Mouse (Mus musculus) right cerebral cortex, postnatal 4 days (tissue): Measurements from ENCODE around the gene Prdm16.

Experiments
- DNase-seq: peaks from one replicate; pipeline ENCODE4 v3.0.0-alpha.2; 2022

Gene Prdm16

GRCm38 (mm10) chr4:154472569-154472968 lies 164.1 kb downstream of the Prdm16 start:
- no peak for DNase-seq

GRCm38 (mm10) chr4:154471447-154472101 lies 165.1 kb downstream of the Prdm16 start:
- DNase-seq = no peak

DNA sequence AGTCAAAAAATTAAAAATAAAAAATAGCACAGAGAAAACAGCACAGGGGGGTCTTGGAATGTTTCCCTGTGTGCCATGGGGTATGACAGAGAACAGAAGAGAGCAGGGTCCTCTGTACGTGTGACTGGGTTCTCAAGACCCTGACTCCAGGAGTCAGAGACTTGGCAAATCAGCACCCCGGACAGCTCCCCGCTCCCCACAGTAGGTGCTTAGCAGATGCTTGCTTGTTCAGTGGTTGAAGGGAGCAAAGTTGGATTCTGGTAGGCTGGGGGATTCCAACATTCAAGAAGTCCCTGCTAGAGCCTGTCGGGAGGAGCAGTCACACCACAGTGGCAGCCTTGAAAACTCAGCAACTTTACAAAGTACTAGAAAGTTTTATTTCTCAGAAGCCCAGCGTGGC lies 170.4 kb downstream of the Prdm16 start:
- DNase-seq = peak; percentile 21

GRCm38 (mm10) chr4:154465123-154465522 lies 171.6 kb downstream of the Prdm16 start:
- no peak for DNase-seq

- no peak for DNase-seq
These were observed 176.7 kb downstream of the Prdm16 start for GRCm38 (mm10) chr4:154460021-154460420.

DNA sequence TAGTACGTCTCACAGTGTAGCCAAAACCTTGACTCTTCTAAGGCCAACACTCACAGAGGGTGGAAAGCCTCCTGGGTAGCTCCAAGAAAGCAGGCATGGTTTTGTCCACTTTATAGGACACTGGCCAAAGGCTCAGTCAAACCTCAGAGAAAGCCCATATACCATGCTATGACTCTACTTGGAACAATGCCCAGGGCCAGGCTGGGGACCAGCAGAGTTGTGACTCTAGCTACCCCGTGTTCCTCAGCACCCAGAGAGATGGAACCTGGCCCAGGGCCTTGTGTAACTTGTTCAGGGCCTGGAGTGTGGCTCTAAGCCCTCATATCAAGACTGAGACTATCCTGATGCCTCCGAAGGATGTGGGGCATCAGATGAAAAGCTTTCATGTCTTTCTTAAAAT lies 178.9 kb downstream of the Prdm16 start:
- no peak for DNase-seq

DNA sequence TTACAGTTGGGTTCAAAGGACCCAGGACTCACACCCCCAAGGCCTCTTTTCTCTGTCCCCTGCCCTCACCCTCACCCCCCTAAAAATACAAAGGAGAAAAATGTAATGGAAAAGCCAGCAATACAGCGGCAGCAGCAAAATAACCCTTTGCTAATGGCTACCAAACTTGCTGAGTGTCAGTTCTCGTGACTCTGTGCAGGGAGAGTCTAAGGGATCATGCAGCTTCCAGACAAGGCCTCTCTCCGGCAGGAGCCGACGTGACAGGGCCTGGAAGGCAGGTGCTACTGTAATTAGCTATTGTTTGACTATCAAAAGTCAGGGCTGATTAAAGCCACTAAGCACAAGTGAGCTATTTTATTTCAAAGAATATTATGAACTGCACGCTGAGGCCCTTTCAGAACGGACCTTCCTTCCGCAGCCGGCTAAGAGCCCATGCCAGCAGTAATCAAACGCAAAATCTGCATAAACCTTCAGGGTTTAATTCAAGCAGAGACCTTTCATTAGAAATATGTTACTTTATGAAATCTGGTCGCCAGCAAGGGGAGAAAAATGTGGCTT lies 180.3 kb downstream of the Prdm16 start:
- no peak for DNase-seq

- DNase-seq = peak; percentile 30
These were observed 186.2 kb downstream of the Prdm16 start for GRCm38 (mm10) chr4:154450441-154450840.

GRCm38 (mm10) chr4:154450036-154450435 lies 186.6 kb downstream of the Prdm16 start:
- DNase-seq = no peak

DNA sequence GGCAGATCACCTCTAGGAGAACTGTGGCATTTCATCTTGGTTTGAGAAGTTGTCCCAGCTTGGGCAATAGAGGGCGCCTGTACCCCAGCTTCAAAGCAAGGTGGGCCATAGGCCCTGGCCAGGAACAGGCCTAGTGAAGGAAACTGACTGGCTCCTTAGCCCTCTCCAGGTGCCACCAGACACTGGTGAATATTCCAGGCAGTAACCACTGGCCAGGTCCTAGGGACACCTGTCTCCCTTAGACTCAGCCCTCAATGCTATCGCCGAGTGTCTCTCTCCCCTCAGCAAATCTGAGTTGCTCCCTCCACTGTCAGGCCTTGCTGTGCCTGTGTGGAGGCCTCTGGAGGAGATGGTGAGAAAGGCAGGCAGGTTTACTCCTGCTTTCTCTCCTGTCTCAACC lies 187.3 kb downstream of the Prdm16 start:
- DNase-seq = peak; percentile 42

GRCm38 (mm10) chr4:154445721-154446120 lies 191.0 kb downstream of the Prdm16 start:
- DNase-seq = no peak

DNA sequence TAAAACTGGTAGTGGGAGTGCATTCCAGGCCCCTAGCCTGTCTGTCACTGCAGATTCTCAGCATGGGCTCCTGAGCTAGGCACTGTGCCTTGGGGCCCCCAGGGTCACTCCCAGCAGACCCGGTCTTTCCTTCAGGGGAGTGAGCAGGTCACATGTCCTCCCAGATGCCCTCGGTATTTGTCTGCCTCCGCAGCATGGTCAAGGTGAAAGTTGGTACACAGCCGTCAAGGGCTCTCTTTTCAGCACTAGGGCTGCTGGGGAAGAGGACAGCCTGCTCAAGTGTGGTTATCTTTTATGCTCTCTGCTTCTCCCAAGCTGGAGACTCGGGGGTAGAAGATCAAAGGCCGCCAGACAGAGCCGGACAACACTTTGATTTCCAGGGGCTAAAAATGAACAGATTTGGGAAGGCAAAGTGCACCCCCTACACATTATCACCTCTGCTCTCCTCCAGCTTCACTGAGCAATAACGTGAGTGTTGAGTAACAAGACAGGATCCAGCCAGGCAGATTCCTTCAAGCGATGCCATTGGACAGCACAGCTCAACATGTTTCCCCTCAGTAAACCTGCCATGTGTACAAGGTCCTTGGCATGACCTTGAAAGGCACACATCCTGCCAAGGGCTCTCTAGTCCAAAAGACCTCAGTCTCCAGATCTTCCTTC lies 193.9 kb downstream of the Prdm16 start:
- no peak for DNase-seq

- DNase-seq = no peak
These were observed 197.1 kb downstream of the Prdm16 start for GRCm38 (mm10) chr4:154439455-154440052.

- no peak for DNase-seq
These were observed 198.1 kb downstream of the Prdm16 start for GRCm38 (mm10) chr4:154438610-154439009.

DNA sequence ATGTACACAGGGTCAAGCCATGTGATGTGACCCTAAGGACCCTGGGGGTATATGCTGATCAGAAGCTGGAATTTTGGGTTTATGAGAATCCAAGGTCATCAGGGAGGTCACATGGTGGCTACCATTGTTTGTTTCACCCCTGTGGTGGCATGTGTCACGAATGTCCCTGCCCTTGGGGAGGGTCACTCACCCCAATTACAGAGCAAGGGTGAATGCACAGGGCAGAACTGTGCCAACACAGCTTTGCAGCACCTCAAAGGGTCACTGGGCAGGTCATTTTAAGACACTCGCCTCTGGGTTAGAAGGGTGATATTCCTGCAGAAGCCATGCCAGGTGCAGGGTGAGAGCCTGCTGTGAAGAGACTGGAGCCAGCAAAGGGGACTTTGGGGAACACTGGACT lies 206.9 kb downstream of the Prdm16 start:
- DNase-seq = no peak

GRCm38 (mm10) chr4:154426901-154427300 lies 209.8 kb downstream of the Prdm16 start:
- DNase-seq = no peak

DNA sequence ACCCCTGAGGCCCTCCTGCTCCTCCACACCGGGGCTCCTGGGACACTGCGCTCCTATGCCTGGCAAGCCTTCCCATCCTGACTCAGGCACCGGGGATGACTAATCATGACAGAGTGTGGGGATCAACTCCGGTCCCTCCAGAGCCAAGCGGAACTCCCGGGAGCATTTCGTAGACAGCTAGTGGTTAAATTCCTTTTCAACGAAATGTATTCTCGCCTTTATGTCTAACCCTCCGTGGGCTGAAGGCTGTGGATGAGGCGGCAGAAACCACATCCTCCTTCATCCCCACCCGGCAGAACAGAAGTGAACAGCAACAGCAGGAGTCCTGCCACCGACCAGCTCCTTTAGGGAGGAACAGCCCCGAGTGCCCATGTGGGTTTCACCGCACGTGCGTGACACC lies 211.4 kb downstream of the Prdm16 start:
- DNase-seq = no peak

- DNase-seq = no peak
These were observed 212.0 kb downstream of the Prdm16 start for GRCm38 (mm10) chr4:154424681-154425080.

GRCm38 (mm10) chr4:154422431-154422913 lies 214.2 kb downstream of the Prdm16 start:
- DNase-seq = no peak

GRCm38 (mm10) chr4:154420749-154421148 lies 215.9 kb downstream of the Prdm16 start:
- no peak for DNase-seq

- DNase-seq = no peak
These were observed 216.9 kb downstream of the Prdm16 start for GRCm38 (mm10) chr4:154419766-154420165.

- DNase-seq = no peak
These were observed 217.7 kb downstream of the Prdm16 start for GRCm38 (mm10) chr4:154418993-154419392.

DNA sequence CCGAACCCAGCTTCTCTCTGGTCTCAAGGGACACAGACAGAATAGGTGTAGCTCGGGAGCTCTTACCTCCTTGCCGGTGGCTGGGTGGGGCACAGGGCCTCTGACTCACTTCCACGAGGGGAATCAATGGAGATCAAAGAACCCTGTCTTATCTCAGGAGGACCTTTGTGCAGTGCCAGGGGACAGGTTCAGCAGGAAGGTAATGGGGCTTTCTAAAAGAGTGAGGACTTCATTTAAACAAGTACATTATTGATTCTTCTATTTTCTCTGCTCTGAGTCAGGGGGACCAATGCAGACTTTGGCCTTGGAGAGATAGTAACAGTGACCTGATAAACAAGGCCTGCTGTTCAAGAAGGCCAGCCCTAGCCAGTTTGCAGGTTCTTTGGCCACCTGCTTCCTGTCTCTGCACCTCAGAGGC lies 218.3 kb downstream of the Prdm16 start:
- DNase-seq = no peak

DNA sequence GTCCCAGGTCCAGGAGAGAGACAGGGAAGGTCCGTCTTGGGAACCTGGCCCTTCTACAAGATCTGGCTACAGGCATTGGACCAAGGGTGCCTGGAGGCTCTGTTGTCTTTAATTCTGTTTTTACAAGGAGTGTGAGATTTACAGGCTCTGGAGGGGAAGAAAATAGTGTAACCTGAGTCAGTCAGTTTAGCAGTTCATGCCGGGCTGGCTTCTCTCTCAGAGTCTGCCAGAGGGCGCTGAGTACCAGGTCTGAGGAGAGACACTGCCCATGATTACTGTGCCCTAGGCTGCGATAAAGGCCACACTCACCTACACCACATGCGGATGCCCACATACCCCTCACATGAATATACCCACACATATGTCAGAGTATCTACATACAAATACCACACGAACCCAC lies 219.9 kb downstream of the Prdm16 start:
- no peak for DNase-seq
